Comparison of ENCODE assay signal across 8 mouse cellular contexts in genomic region chr13:78194850-78195600, GRCm38 (mm10). TPM values are rescaled to one million over a fixed set of nuclear protein-coding genes. Genes with fewer than 3 reads are reported as not detected.
A peak's percentile ranks its signal among the peaks of the same experiment; 100 is the strongest.
DNase-seq lines count a peak whose midpoint lies in the region; ATAC-seq and TF ChIP-seq lines count a peak whose summit lies in the region.

No protein-coding gene starts in this region.

- peak overlapping the region; percentile 63 for H3K27ac ChIP-seq in kidney, embryonic 15.5 days
- H3K27ac ChIP-seq in hindbrain, postnatal 0 days: peak overlapping the region; percentile 98
- H3K27ac ChIP-seq in neural tube, embryonic 13.5 days (replicated peaks): peak overlapping the region; percentile 95

- H3K36me3 ChIP-seq in kidney, embryonic 15.5 days: peaks cover 11% of the 10 kb centered on the region
- no peaks in the 10 kb centered on the region for H3K36me3 ChIP-seq in hindbrain, postnatal 0 days (ENCODE audit: insufficient read depth, low read length)
- H3K36me3 ChIP-seq in neural tube, embryonic 13.5 days: peaks cover 14% of the 10 kb centered on the region; the same call in 1 of the 2 replicates

- H3K4me1 ChIP-seq in kidney, embryonic 15.5 days: peaks cover 32% of the 10 kb centered on the region
- H3K4me1 ChIP-seq in hindbrain, postnatal 0 days (ENCODE audit: insufficient read depth, low read length): no peaks in the 10 kb centered on the region
- peaks cover 62% of the 10 kb centered on the region for H3K4me1 ChIP-seq in neural tube, embryonic 13.5 days (replicated peaks)

- peak; percentile 30; the same call in 1 of the 2 replicates for ATAC-seq in kidney, embryonic 15.5 days (replicated peaks; ENCODE audit: low FRiP score)
- ATAC-seq in common myeloid progenitor, adult 5-6 weeks (replicated peaks; ENCODE audit: low read depth, poor library complexity, severe bottlenecking): 0 out of 2 replicates have a peak, but pooled peaks have one; percentile 4
- ATAC-seq in hindbrain, postnatal 0 days: peak; percentile 54
- peak; percentile 27 for ATAC-seq in neural tube, embryonic 13.5 days (ENCODE audit: low read depth)
- ATAC-seq in megakaryocyte-erythroid progenitor cell, adult 5-6 weeks (replicated peaks; ENCODE audit: low FRiP score, low TSS enrichment, poor library complexity, severe bottlenecking): no peak

- peak overlapping the region; percentile 86 for H3K4me3 ChIP-seq in kidney, embryonic 15.5 days (replicated peaks)
- peak overlapping the region; percentile 94 for H3K4me3 ChIP-seq in hindbrain, postnatal 0 days (ENCODE audit: low read length)
- H3K4me3 ChIP-seq in neural tube, embryonic 13.5 days: peak overlapping the region; percentile 97

- peaks cover 15% of the 10 kb centered on the region for H3K27me3 ChIP-seq in kidney, embryonic 15.5 days
- no peaks in the 10 kb centered on the region for H3K27me3 ChIP-seq in hindbrain, postnatal 0 days (ENCODE audit: insufficient read depth, low read length)
- no peaks in the 10 kb centered on the region for H3K27me3 ChIP-seq in neural tube, embryonic 13.5 days

- H3K9me3 ChIP-seq in kidney, embryonic 15.5 days (replicated peaks): no peaks in the 10 kb centered on the region
- H3K9me3 ChIP-seq in hindbrain, postnatal 0 days (ENCODE audit: low read length): no peaks in the 10 kb centered on the region
- no peaks in the 10 kb centered on the region for H3K9me3 ChIP-seq in neural tube, embryonic 13.5 days

- DNase-seq in kidney, postnatal 36 days: no peak
- peak; percentile 34 for DNase-seq in R1 (ENCODE audit: low read depth, low spot score)
- DNase-seq in hindbrain, postnatal 0 days (ENCODE audit: low spot score): peak; percentile 63
- DNase-seq in right cerebral cortex, postnatal 4 days: no peak

- peak overlapping the region; percentile 85 for H3K4me2 ChIP-seq in kidney, embryonic 15.5 days
- peak overlapping the region; percentile 87 for H3K4me2 ChIP-seq in hindbrain, postnatal 0 days (ENCODE audit: low read depth, low read length)
- peak overlapping the region; percentile 88 for H3K4me2 ChIP-seq in neural tube, embryonic 13.5 days

- TF ChIP-seq CTCF in hindbrain, postnatal 0 days (IDR thresholded peaks at IDR 0.05; ENCODE audit: low read depth): no peak

- 3% methylated on average over 64 of the region's 64 CpGs for WGBS in kidney, embryonic 15.5 days
- WGBS in hindbrain, postnatal 0 days: 2% methylated on average over 64 of the region's 64 CpGs
- WGBS in neural tube, embryonic 13.5 days: under 1% methylated on average over 61 of the region's 64 CpGs

- H3K9ac ChIP-seq in kidney, embryonic 15.5 days: peak overlapping the region; percentile 51
- H3K9ac ChIP-seq in hindbrain, postnatal 0 days (replicated peaks; ENCODE audit: low read length): peak overlapping the region; percentile 87
- H3K9ac ChIP-seq in neural tube, embryonic 13.5 days: peak overlapping the region; percentile 100

RNA-seq across cellular contexts. Expression of gene Nr2f1, which starts 4.5 kb away (rescaled TPM):
- 15.1 and 18.1 TPM in 2 replicates for polyA plus RNA-seq in kidney, embryonic 15.5 days (2015; fragmentation: Nextera tagmentation; extraction: Ambion mirVana)
- not detected in 2 replicates for total RNA-seq in common myeloid progenitor, adult 5-6 weeks (2017)
- 220 and 254 TPM in 2 replicates for total RNA-seq in hindbrain, postnatal 0 days (2014; rRNA removed)
- 49.8 and 51.2 TPM in 2 replicates for polyA plus RNA-seq in hindbrain, postnatal 0 days (2015; fragmentation: Nextera tagmentation; extraction: Ambion mirVana)
- 46.8 and 47.9 TPM in 2 replicates for polyA plus RNA-seq in neural tube, embryonic 13.5 days (2015; fragmentation: Nextera tagmentation; extraction: Ambion mirVana)
- not detected in 2 replicates for total RNA-seq in megakaryocyte-erythroid progenitor cell, adult 5-6 weeks (2014; fragmentation: Nextera tagmentation)
- total RNA-seq in megakaryocyte-erythroid progenitor cell, adult 5-6 weeks (2017): not detected in 2 replicates

Comparison
In these comparisons a context has a peak if more than half of its experiments do, and no peak if none do; other contexts are left out.
1. DNase-seq: peak in R1 (single experiment) and hindbrain, postnatal 0 days (single experiment); none in kidney, postnatal 36 days (0 of 2) and right cerebral cortex, postnatal 4 days (single experiment).
2. RNA of gene Nr2f1, which starts 4.5 kb away (total RNA-seq): 220 to 254 TPM in hindbrain, postnatal 0 days; not detected in common myeloid progenitor, adult 5-6 weeks and not detected in megakaryocyte-erythroid progenitor cell, adult 5-6 weeks; every median in the first group is over 100 times any median in the second.
3. Peak in every context shown above with its lines, with median percentiles within 50 percentile points of each other: H3K27ac ChIP-seq, H3K4me2 ChIP-seq, H3K4me3 ChIP-seq and H3K9ac ChIP-seq.